Mouse (Mus musculus) ovary, postnatal 14 days (tissue): ENCODE results near the gene Lamb3.

Experiments used
- DNase-seq: peaks from one replicate; pipeline ENCODE4 v3.0.0; 2022; ENCODE audit warnings: low spot score

Gene Lamb3

GRCm38 (mm10) chr1:193344976-193345375, 137.5 kb downstream of the Lamb3 start:
- no peak for DNase-seq

DNA sequence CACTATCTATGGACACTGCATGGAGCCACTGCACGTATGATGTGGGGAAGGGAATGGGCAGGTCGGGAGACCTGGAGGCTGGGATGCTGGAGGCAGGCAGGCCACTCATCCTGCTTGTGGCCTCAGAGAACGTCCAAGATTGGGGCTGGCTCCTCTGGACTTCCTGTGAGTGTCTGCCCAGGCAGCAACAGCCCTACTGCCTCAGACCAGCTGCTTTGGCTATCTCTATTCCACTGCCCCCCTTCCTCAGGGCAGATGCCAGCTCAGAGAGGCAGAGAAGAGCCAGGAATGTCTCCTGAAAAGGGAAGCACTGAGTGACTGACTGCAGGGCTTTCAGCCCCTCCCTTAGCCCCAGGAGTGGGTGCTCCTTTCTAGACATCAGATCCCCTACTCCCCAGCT, 139.4 kb downstream of the Lamb3 start:
- DNase-seq: no peak

GRCm38 (mm10) chr1:193348261-193348962, 140.9 kb downstream of the Lamb3 start:
- DNase-seq: no peak

GRCm38 (mm10) chr1:193349702-193350545, 142.4 kb downstream of the Lamb3 start:
- no peak for DNase-seq

DNA sequence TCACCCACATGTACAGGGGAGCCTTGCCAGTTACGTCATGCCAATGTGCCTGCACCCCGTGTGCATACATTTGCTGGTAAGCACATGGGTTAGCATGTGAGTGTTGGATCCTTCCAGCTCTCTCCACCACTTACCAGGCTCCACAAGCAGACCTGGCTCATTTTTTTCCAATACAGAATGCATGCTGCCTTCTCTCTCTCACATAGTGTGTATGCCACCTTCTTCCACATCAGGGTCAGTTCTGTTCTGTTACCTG, 143.0 kb downstream of the Lamb3 start:
- no peak for DNase-seq

DNA sequence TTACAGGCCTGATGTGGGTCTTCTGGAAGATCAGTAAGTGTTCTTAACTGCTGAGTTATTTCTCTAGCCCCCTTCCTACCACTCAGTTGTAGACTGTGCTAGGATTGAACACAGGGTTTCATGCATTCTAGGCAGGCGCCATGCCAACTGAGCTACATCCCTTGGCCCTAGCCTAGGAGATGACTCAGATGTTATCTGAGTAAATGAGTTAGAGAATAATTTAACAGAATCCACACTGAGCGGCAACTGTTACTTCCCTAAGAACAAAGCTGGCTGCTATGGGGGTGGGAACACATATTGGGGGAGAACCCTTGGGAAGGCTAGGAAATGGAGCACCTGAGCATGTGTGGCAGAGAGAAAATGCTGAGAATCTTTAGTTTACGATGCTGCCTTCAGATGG, 144.1 kb downstream of the Lamb3 start:
- DNase-seq: no peak

DNA sequence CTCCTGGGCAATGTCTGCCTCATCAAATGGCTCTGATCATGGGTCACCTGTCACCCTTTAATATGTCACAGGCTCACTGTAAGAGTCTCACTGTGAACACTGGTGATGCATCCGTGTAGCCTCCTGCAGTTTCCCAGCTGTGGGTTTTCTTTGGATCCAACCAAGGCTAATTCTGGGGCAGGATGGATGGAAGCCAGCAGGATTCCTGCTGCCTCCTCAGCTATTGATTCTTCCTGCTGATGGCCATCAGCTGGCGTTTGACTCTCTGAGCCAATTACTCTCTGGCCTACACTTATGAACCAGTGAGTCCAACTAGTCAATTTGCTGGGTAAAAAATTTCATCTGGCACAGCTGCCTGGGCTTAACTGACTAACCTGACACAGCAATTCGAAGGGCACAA, 151.7 kb downstream of the Lamb3 start:
- DNase-seq: no peak

GRCm38 (mm10) chr1:193361181-193361580, 153.7 kb downstream of the Lamb3 start:
- no peak for DNase-seq

DNA sequence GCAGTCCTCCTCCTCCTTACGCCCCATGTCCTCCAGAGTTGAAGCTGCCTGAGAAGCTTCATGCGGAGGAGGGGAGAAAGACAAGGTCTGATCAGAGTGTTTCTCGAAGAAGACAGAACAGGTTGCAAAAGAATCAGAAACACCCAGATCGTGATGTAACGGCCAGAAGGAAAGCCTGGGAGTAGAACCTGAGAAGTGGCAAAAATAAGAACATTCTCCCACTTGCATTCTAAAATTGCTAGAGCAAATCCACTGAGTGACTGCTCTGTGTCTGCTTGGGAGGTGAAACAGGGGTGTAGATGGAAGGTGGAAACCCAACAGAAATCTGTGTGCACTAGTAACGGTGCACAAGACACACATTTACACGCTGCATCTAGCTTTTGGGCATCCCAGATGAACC, 154.6 kb downstream of the Lamb3 start:
- DNase-seq: no peak

- peak; percentile 33 for DNase-seq
These were observed 156.3 kb downstream of the Lamb3 start for GRCm38 (mm10) chr1:193363801-193364231.

GRCm38 (mm10) chr1:193368055-193368454, 160.6 kb downstream of the Lamb3 start:
- no peak for DNase-seq

DNA sequence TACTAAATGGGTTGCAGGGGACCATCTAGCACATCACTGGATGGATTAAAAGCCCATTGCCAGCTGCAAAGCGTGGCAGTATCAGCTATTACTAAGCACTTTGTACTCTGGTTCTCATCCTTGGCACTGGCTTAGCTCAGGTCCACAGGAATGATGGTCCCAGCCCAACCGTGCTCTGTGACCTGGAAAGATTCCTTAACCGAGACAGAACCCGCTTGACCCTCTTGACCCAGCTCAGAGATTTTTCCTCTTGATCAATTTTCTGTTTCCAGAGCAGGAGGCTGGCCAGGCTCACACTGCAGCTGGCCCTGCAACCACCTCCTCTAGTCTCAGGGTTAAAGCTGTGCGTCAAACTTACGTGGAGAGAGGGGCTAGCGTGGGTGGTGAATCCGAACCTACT, 161.6 kb downstream of the Lamb3 start:
- DNase-seq: no peak

DNA sequence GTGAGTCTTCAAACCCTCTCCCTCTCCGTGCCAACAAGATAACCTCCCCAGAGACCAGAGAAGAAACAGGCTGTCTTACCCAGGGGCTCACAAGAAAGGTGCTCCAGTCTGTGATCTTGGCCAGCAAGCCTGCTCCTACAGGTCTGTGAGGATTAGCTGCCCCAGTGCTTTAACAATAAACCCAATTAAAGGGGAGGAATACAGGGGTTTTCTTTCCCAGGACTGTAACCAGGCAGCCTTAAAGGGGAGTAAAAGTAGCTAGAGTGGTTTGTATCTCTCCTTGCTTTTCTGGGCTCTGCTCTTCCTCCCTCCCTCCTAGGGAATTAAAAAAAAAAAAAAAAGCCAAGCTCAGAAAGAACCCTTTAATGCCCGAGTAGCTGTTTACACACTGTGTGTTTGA, 162.6 kb downstream of the Lamb3 start, which contains the start of gene Camk1g:
Gene Camk1g (minus strand): TSS at position 203 of the 400 bp plus-strand sequence.
- DNase-seq: peak; percentile 28

DNA sequence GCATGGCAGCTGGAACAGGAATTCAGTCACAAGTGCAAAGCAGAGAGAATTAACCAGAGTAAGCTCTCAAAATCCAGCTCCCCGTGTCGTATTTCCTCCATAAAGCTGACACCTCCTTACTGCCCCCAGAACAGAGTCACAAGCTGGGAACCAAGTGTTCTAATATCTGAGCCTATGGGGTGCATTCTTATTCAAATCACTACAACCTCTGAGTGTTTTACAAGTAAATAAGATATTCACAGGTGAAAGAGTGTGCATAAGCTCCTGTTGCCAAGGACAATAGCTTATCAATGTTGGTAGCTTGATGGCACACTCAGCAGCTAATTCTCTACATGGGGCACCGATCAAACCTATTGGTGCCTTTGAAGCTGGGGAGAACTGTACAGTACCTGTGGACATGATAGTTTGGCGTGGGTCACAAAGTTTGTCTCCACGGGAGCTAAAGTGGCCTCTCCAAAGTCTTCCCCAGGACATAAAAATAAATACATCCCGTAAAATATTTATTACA, 166.5 kb downstream of the Lamb3 start:
- DNase-seq: no peak

GRCm38 (mm10) chr1:193376478-193377134, 169.1 kb downstream of the Lamb3 start:
- peak; percentile 45 for DNase-seq

DNA sequence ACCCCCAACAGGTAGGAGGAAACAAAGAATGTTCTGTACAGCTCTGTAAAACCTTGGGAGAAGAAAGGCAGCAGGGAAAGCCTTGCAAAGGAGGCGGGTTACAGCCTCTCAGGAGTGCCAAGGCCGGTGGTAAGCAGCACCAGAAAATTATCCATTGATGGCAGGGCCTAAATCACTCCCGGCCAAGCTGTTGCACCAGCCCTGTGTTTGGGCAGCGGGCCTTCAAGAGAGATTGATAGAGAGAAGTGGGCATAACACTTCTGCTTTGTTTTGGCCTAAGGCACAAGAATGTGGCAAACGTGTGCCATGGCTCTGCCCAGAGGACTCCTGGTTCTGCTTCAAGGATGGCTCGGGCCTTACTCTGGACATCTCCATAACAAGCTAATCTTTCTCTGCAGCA, 172.1 kb downstream of the Lamb3 start:
- DNase-seq: no peak

DNA sequence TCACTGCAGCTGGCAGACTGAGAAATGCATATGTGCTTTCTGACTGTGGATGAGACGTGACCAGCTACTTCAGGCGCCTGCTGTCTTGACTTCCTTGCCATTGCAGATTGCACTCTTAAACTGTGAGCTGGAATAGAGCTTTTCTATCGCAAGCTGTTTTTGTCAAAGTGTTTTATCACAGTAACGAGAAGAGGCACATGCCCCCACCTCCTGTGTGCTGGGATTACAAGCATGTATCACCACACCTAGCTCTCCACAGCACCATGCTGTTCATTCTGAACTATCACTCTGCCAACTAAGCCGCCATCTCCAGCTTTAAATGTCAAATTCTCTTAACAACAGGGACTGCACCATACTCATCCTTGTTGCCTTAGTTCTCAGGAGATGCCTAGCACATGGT, 173.4 kb downstream of the Lamb3 start:
- no peak for DNase-seq

GRCm38 (mm10) chr1:193381597-193382404, 174.3 kb downstream of the Lamb3 start:
- DNase-seq: no peak

DNA sequence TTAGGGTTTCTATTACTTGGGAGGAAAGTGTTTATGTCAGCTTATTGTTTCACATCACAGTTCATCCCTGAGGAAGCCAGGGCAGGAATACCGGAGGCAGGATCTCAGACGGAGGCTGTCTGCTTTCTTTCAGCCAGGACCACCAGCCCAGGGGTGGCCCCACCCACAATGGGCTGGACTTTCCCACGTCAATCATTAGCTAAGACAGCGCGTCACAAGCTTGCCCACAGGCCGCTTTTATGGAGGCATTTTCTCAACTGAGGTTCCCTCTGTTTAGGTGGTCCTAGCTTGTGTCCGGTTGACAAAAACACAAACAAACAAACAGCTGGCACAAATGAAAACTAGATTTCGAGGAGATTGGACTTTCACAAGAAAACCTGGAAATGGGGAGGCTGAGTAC, 174.9 kb downstream of the Lamb3 start:
- no peak for DNase-seq

DNA sequence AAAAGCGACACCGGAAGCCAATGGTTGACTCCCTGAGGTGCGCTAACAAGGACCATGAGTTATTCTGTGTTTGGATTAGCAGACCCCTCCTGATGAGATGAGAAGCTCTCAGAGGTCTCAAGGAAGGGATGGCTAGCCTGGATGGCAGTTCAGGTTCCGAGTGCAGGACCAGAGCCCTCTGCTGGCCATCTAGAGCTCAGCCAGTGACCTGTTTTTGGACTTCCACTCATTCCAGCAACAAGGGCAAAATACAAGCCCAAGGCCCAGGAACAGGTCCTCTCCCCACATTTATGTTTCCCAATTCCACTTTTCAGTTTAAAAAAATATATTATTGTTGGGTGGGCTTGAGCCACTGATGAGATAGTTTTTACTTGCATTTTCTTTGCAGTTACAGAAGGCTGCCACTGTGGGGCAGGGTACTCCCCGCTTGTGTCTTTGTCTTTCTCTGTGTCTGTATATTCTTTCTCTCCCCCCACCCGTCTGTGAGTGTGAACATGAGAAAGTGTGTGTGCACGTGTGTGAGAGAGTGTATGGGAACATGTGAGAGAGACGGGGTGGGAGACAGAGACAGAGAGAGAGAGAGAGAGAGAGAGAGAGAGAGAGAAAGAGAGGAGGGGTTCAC, 175.5 kb downstream of the Lamb3 start:
- no peak for DNase-seq

DNA sequence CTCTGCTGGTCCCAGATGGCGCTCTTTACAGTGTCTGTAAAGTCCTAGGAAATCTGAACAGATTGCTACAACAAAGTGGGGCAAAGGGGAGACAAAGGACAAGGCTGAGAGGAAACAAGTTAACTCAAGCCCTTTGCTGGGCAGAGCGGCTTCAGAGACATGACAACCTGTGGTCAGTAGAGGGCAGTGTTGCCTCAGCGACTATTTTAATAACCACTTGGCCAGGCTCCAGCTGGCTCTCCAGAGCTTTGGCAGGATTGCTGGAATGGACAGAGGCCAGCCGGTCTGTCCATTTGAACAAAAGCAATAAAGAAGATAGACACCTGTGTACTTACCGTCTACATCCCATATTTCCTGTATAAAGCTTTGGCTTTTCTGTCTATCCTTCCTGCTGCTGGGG, 178.6 kb downstream of the Lamb3 start:
- DNase-seq: peak; percentile 93

DNA sequence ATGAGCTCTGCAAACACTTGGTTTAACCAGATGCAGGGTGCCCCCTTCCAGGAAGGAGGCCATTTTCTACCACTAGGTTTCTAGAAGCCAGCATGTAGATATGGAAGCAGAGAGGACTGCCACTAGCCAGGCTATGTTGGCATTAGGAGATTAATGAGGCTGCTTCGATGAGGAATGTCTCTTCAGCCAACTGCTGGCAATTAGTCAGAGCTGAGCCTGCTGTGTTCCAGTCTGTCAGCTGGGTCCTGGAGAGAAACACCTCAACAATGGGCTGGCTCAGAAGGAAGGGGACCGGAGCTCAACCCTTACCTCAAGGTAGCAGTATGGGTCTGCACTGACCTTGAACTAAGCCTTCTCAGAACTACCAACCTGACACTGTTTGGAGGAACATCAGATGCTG, 179.7 kb downstream of the Lamb3 start:
- DNase-seq: no peak
